Mouse (Mus musculus) G1E (cell line): ENCODE measurements around the gene Rab43. TPM values are rescaled to one million over a fixed set of nuclear protein-coding genes. Genes with fewer than 3 reads are reported as not detected.

Experiments
- ATAC-seq: 2 replicates; pipeline ENCODE4 v1.8.0; 2016; ENCODE audit warnings: mild to moderate bottlenecking; ENCODE audit not compliant: insufficient number of reproducible peaks, poor library complexity, low FRiP score, severe bottlenecking; ENCODE audit errors: extremely low read depth
- DNase-seq: peaks from one replicate; pipeline ENCODE4 v3.0.0; 2012; ENCODE audit warnings: low spot score
- H3K27me3 ChIP-seq: 2 replicates; pipeline ENCODE4 v1.6.1; 2012; ENCODE audit warnings: mild to moderate bottlenecking, low read length, inconsistent platforms; ENCODE audit not compliant: insufficient read depth
- H3K36me3 ChIP-seq: replicated peaks from 2 replicates; pipeline ENCODE3; 2012; ENCODE audit warnings: mild to moderate bottlenecking, inconsistent platforms
- H3K4me1 ChIP-seq: 2 replicates; pipeline ENCODE4 v1.6.1; 2012; ENCODE audit warnings: low read depth, low read length, inconsistent platforms, mixed read lengths; ENCODE audit not compliant: insufficient read depth
- H3K4me3 ChIP-seq: 2 replicates; pipeline ENCODE4 v1.5.1; 2012; ENCODE audit warnings: low read depth, mild to moderate bottlenecking, inconsistent platforms, low read length, moderate library complexity, mixed read lengths
- H3K9me3 ChIP-seq: replicated peaks from 2 replicates; pipeline ENCODE4 v1.6.1; 2012; ENCODE audit warnings: inconsistent platforms
- CTCF ChIP-seq: IDR thresholded peaks from 2 replicates; pipeline ENCODE4 v1.5.1; 2012; ENCODE audit warnings: low read depth, low read length, inconsistent platforms, mixed read lengths
- GATA1 ChIP-seq: IDR thresholded peaks from 2 replicates; pipeline ENCODE4 v1.6.1; 2012; ENCODE audit warnings: borderline replicate concordance, low read length, inconsistent platforms, mixed read lengths
- GATA2 ChIP-seq: IDR thresholded peaks from 2 replicates; pipeline ENCODE4 v1.6.1; 2012; ENCODE audit warnings: low read depth, low read length, inconsistent platforms, borderline replicate concordance
- POLR2AphosphoS5 ChIP-seq: IDR thresholded peaks from 2 replicates; pipeline ENCODE4 v1.6.1; 2012; ENCODE audit warnings: low read depth, low read length, inconsistent platforms; ENCODE audit not compliant: insufficient replicate concordance
- TAL1 ChIP-seq: conservative IDR thresholded peaks from 2 replicates; pipeline ENCODE4 v1.6.1; 2012; ENCODE audit warnings: low read depth, low read length, inconsistent platforms, mixed read lengths
- polyA plus RNA-seq: library from polyadenylated mRNA; stranded (reverse); fragments of >175 nt; gene quantifications from 2 replicates; pipeline ENCODE4 v1.2.3, GENCODE M21; 2012
- total RNA-seq, 2 experiments: library from RNA; stranded (forward) in 1 of 2; stranded (reverse) in 1 of 2; fragments of 200-1000 nt in 1 of 2; fragments of >200 nt in 1 of 2; fragmentation: Nextera tagmentation in 1 of 2; gene quantifications; 2 replicates each; pipeline ENCODE4 v1.2.3; 2014 to 2017

Gene Rab43
- total and polyA plus RNA-seq, 3 experiments = 11.5 to 62.5 (median 34.8) TPM

GRCm38 (mm10) chr6:87739898-87740297, 72.1 kb downstream of the Rab43 start:
- DNase-seq = no peak
- H3K36me3 ChIP-seq = no peaks in the 10 kb centered on the region
- H3K27me3 ChIP-seq = peaks cover 27% of the 10 kb centered on the region
- no peaks in the 10 kb centered on the region; the same call in 1 of the 2 replicates for H3K9me3 ChIP-seq
- no peak for ATAC-seq
- peaks cover 56% of the 10 kb centered on the region for H3K4me1 ChIP-seq
- peak overlapping the region; percentile 18; the same call in 1 of the 2 replicates for H3K4me3 ChIP-seq
- TF ChIP-seq POLR2AphosphoS5 (no peak), GATA2 (no peak), TAL1 (no peak), GATA1 (no peak), CTCF (no peak)

Other genes with a start within 250 kb of the Rab43 start
- gene Prokr1, start 221.4 kb downstream of the Rab43 start, total RNA-seq (2014; fragmentation: Nextera tagmentation) = 2.6 and 6.3 TPM in 2 replicates
- gene Prokr1, start 221.4 kb downstream of the Rab43 start, total RNA-seq (2017) = 1.9 and 3.3 TPM in 2 replicates
- gene Prokr1, start 221.4 kb downstream of the Rab43 start, polyA plus RNA-seq = 0.24 and 0.33 TPM in 2 replicates
- gene Aplf, start 140.0 kb downstream of the Rab43 start, total RNA-seq (2014; fragmentation: Nextera tagmentation) = 81.4 and 111 TPM in 2 replicates
- gene Aplf, start 140.0 kb downstream of the Rab43 start, total RNA-seq (2017) = 79.6 and 81.7 TPM in 2 replicates
- gene Aplf, start 140.0 kb downstream of the Rab43 start, polyA plus RNA-seq = 18.7 and 23.0 TPM in 2 replicates
- 2.3 TPM in 1 of 2 replicates, not detected in the other for gene Efcc1, start 81.3 kb downstream of the Rab43 start, total RNA-seq (2014; fragmentation: Nextera tagmentation)
- 0.11 and 0.58 TPM in 2 replicates for gene Efcc1, start 81.3 kb downstream of the Rab43 start, total RNA-seq (2017)
- gene Efcc1, start 81.3 kb downstream of the Rab43 start, polyA plus RNA-seq = not detected in 2 replicates
- 4.7 and 6.4 TPM in 2 replicates for gene Gp9, start 34.1 kb downstream of the Rab43 start, total RNA-seq (2014; fragmentation: Nextera tagmentation)
- 1.6 and 2.2 TPM in 2 replicates for gene Gp9, start 34.1 kb downstream of the Rab43 start, total RNA-seq (2017)
- 6.3 and 9.1 TPM in 2 replicates for gene Gp9, start 34.1 kb downstream of the Rab43 start, polyA plus RNA-seq
- 10.5 and 12.1 TPM in 2 replicates for gene Gm45140, start 23.6 kb upstream of the Rab43 start, total RNA-seq (2014; fragmentation: Nextera tagmentation)
- gene Gm45140, start 23.6 kb upstream of the Rab43 start, total RNA-seq (2017) = 17.5 and 19.5 TPM in 2 replicates
- 9.0 and 13.8 TPM in 2 replicates for gene Gm45140, start 23.6 kb upstream of the Rab43 start, polyA plus RNA-seq
- gene Isy1, start 26.6 kb upstream of the Rab43 start, total RNA-seq (2014; fragmentation: Nextera tagmentation) = 46.7 and 53.5 TPM in 2 replicates
- gene Isy1, start 26.6 kb upstream of the Rab43 start, total RNA-seq (2017) = 62.5 and 65.2 TPM in 2 replicates
- gene Isy1, start 26.6 kb upstream of the Rab43 start, polyA plus RNA-seq = 46.2 and 54.9 TPM in 2 replicates
- gene Cnbp, start 38.9 kb upstream of the Rab43 start, total RNA-seq (2014; fragmentation: Nextera tagmentation) = 679 and 832 TPM in 2 replicates
- gene Cnbp, start 38.9 kb upstream of the Rab43 start, total RNA-seq (2017) = 948 and 1,031 TPM in 2 replicates
- 124 and 135 TPM in 2 replicates for gene Cnbp, start 38.9 kb upstream of the Rab43 start, polyA plus RNA-seq
- gene Copg1, start 75.7 kb upstream of the Rab43 start, total RNA-seq (2014; fragmentation: Nextera tagmentation) = 53.7 and 61.5 TPM in 2 replicates
- 73.3 and 81.9 TPM in 2 replicates for gene Copg1, start 75.7 kb upstream of the Rab43 start, total RNA-seq (2017)
- 16.1 and 45.2 TPM in 2 replicates for gene Copg1, start 75.7 kb upstream of the Rab43 start, polyA plus RNA-seq
- gene Hmces, start 101.8 kb upstream of the Rab43 start, total RNA-seq (2014; fragmentation: Nextera tagmentation) = 19.8 and 32.3 TPM in 2 replicates
- 31.3 and 31.4 TPM in 2 replicates for gene Hmces, start 101.8 kb upstream of the Rab43 start, total RNA-seq (2017)
- 20.0 and 23.7 TPM in 2 replicates for gene Hmces, start 101.8 kb upstream of the Rab43 start, polyA plus RNA-seq
- gene H1fx, start 169.5 kb upstream of the Rab43 start, total RNA-seq (2014; fragmentation: Nextera tagmentation) = not detected in 2 replicates
- gene H1fx, start 169.5 kb upstream of the Rab43 start, total RNA-seq (2017) = not detected in 2 replicates
- gene H1fx, start 169.5 kb upstream of the Rab43 start, polyA plus RNA-seq = not detected in 2 replicates
- 419 and 473 TPM in 2 replicates for gene Rab7, start 233.1 kb upstream of the Rab43 start, total RNA-seq (2014; fragmentation: Nextera tagmentation)
- 80.7 and 101 TPM in 2 replicates for gene Rab7, start 233.1 kb upstream of the Rab43 start, total RNA-seq (2017)
- 89.5 and 89.9 TPM in 2 replicates for gene Rab7, start 233.1 kb upstream of the Rab43 start, polyA plus RNA-seq